Mouse (Mus musculus): ENCODE results near the gene Gm17509.

DNA sequence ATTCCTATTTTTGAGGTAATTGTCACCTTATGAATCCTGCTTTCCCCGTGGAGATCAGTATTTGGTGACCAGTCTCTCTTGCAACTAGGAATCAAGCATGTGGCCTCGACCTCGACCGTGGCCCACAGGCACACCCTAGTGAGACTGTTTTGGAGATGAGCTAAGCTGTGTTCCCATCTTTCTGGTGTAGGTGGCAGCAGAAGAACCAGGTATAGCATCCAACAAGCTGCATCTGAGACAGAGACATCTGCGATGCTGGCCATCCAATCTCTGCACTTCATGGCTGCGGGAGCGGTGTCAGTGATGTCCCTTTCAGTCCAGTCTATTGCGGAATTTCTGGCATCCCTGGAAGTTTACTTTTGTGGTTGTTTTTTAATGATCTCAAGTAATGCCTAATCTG, 14.8 kb downstream of the Gm17509 start:
- TF ChIP-seq POLR2A (IDR thresholded peaks at IDR 0.05; ENCODE audit: extremely low read depth, insufficient read depth, low read length) (no peak), CTCF (IDR thresholded peaks at IDR 0.05; ENCODE audit: low read depth, low read length) (no peak)
